Mouse (Mus musculus) left cerebral cortex, adult 18-20 months (tissue): ENCODE measurements around the gene Map4k5. TPM values are rescaled to one million over a fixed set of nuclear protein-coding genes. Genes with fewer than 3 reads are reported as not detected.
A peak's percentile ranks its signal among the peaks of the same experiment; 100 is the strongest.

Experiments used
- DNase-seq, 2 experiments: peaks; one replicate each; pipeline ENCODE4 v3.0.0; 2021 to 2022; ENCODE audit warnings: low spot score in 2 of 2, mixed read lengths in 1 of 2
- long read RNA-seq, 2 experiments: library from polyadenylated mRNA; stranded (forward); transcript quantifications; one replicate each; pipeline ENCODE4 v2.0.0; 2021
- total RNA-seq, 2 experiments: library from RNA; stranded (reverse); gene quantifications; 2 replicates each; pipeline ENCODE4 v1.2.3; 2021

Map4k5 gene
- total RNA-seq = 10 to 100 TPM; 37.6 to 38.6 TPM
- long read RNA-seq, experiment 1, partial matches to known transcripts = 5 of 45 reads
- long read RNA-seq, experiment 1, other reads (novel, unspliced or antisense) = 40 of 45 reads
- long read RNA-seq, experiment 2, full-length matches to known transcripts = 1 of 31 reads
- long read RNA-seq, experiment 2, partial matches to known transcripts = 3 of 31 reads
- long read RNA-seq, experiment 2, other reads (novel, unspliced or antisense) = 27 of 31 reads

GRCm38 (mm10) chr12:69892371-69893251 lies at the start of gene Map4k5, which contains the start of gene Atl1:
Gene Map4k5, minus strand, starts transcription at chr12:69893200.
Gene Atl1, plus strand, starts transcription at chr12:69892614.
- DNase-seq = peak; percentile 85 to 93

DNA sequence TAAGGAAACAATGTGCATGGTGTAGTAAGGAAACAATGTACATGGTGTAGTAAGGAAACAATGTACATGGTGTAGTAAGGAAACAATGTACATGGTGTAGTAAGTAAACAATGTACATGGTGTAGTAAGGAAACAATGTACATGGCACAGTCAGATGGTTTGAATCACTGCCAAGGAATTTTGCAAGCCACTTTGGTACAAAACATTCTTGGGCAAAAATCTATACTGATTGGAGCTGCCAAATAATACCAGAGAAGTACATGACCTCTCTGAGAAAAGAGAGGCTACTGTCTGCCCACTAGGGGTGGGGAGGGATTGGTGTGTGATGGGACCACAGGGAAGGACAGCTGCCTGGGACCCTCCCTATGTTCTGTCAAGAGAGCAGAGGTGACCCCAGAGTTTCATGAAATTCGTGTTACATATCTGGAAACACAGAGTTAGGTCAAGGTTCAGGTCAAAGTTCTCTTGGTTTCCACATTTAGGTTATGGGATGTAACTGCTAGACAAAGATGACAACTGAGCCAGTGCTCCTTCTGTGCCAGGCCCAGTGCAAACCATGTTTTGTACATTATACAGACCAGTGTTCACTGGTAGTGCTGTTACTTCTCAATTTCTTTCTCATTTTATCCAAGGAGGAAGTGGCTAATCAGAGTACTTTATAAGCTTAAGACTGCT lies 48.8 kb upstream of the Map4k5 start:
- no peak for DNase-seq

DNA sequence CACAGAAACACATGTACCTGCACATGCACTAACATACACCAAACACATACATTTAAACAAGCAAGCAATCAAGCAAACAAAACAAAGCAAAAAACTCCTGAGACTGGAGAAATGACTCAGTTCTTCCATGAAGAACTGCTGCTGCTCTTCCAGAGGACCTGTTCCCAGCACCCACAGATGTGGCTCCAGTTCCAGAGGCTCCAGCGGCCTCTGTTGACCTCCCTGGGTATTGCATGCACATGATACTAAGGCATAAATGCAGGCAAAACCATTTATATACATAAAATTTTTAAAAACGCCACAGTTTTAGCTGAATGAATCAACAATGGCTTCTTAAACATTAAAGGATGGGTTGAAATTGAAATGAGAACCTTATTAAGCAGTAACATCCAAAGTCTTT lies 46.3 kb upstream of the Map4k5 start:
- DNase-seq = no peak

GRCm38 (mm10) chr12:69937731-69938130 lies 44.7 kb upstream of the Map4k5 start:
- DNase-seq = no peak

- DNase-seq = no peak
Observed at GRCm38 (mm10) chr12:69926716-69927115, 33.7 kb upstream of the Map4k5 start.

DNA sequence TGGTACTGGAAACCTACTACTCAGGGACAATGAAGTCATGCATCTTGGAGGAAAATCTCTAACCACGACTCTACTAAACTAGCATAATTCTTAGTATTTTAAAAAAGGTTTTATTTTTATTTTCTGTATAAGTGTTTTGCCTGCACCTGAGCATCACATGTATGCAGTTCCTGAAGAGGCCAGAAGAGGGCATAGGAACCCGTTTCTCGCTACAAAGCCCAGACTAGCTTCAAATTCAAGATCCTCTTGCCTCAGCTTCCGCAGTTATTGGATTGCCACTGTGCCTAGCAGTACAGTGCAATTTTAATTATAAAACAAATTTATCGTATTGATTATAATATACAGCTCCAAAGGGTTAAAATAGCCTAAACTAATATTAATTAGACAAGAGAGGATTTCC lies 31.0 kb upstream of the Map4k5 start:
- DNase-seq = peak in 1 of 2 experiments; percentile 17

DNA sequence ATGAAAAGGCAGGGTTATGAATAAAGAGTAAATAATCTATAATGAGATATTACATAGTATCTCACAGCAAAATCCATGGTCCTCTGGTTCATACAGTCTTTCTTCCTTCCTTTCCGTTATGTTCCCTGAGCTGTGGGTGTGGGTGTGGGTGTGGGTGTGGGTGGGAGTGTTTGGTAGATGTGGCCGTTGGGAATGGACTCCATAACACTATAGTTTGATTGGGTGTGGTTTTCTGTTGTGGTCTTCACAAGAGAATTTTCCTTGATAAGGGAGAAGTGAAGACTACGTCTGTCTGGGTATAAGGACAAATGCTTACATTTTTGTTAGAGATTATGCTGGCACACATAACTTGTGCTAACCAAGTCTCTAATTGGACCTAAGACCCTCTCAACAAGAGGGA lies 30.6 kb upstream of the Map4k5 start:
- no peak for DNase-seq

GRCm38 (mm10) chr12:69923128-69923527 lies 30.1 kb upstream of the Map4k5 start:
- DNase-seq = no peak

DNA sequence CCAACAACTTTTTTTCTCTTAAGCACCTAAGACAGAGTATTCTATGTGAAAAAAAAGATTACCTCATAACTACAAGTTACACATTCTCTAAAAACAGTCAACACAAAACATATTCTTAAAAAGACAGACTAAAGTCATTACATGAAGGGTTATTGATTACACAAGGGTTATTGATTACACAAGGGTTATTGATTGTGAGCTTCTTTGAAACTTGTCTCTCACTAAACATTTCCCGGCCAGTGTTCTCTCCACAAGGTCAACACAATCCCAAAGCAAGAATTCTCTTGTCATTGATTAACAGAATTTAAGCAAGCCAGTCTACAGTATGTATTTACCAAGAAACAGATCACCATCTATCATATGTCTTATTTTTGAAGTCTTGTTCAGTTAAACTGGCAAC lies 29.1 kb upstream of the Map4k5 start:
- DNase-seq = no peak

DNA sequence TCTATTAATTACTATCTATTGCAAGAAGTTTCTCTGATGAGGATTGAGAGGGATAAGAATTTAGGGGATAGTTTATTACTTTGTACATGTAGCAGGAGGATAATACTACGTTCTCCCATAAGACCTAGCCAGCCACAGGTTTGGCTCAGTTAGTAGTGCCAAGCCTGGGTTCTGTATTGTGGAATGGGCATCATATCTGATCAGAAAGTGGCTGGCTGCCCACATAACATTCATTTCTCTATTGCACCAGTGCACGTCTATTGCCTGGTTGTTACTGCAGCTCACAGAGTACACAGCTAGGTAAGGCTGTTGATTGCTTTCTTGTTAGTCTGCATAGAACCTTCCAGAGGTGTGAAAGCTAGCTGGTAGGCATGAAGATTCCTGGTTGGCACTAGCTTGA lies 24.9 kb upstream of the Map4k5 start:
- DNase-seq = no peak

- no peak for DNase-seq
Observed at GRCm38 (mm10) chr12:69912737-69913136, 19.7 kb upstream of the Map4k5 start.

- no peak for DNase-seq
Observed at GRCm38 (mm10) chr12:69911906-69912305, 18.9 kb upstream of the Map4k5 start.

DNA sequence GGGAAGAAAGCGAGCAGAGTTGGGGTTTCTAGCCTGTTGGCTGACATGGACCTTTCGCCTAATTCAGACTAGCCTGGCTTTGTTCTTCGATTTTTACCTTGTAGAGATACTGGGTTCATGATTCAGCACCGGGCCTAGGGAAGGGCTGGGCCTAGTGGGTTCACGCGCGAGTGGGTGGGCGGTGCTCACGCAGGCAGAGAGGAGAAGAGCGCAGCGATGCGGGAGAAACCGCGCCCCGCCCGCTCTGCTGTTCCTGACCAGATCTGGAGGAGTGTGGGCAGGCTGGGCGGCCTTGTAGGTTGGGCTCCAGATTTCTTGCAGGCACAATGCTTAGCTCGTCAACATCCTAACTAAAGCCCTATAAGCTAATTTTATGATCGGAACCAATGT lies 15.5 kb upstream of the Map4k5 start:
- DNase-seq = peak; percentile 86 to 93

DNA sequence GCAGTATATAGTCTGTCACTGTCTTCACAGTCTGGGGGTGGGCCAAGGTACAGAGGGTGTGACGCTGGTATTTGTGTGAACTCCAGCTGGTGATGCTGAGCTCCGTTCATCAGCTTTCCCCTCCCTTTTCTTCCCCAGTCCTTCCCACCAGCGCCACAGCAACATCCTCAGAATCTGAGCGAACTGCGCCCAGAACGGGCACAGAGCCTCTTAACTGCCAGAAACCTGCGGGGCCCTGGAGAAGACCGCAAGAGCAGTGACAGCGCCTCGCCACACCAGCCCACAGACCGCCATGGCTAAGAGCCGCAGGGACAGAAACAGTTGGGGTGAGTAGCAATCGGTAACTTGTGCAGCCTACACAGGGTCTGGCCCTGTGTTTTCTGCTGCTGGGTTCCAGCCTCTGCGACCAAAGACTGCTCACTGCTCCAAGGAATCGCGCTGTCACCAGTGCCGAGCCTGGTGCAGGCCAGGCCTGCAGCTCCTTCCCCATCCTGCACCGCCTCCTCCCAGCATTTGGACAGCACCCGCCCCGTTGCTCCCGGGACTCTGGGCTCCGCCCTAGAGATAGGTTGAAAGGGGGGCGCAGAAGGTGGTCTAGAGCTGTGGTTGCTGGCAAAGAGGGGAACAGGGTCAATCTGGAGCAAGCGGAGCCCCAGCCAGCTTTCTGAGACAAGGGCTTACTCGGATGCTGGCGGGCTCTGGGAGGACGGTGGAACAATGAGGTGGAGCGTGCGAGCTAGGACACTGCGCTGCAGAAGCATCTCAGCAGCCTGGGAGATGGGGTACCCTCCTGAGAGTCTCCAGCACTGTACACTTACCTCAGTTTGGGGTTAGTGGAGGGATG lies 14.9 kb upstream of the Map4k5 start:
- DNase-seq = peak; percentile 77 to 80

- DNase-seq = no peak
Observed at GRCm38 (mm10) chr12:69904991-69905390, 12.0 kb upstream of the Map4k5 start.

GRCm38 (mm10) chr12:69898119-69898518 lies 5.1 kb upstream of the Map4k5 start:
- DNase-seq = no peak

GRCm38 (mm10) chr12:69895046-69895445 lies 2.0 kb upstream of the Map4k5 start:
- DNase-seq = no peak

DNA sequence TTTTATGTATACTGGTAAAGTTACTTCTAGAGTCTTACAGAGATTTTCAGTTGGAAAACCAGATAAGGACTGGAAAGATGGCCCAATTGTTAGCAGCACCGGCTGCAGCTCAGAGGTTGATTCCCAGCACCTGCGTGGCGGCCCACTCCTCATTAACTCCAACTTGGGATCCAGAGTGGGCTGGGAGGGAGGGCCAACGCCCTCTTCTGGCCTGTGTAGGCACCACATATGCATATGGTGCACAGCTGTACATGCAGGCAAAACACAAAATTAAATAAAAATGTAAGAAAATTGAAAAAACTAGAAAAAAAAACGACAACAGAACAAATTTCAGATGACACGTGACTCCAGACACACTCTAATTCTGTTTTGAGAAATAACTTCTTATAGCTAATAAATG lies 927 bp upstream of the Map4k5 start:
- no peak for DNase-seq

DNA sequence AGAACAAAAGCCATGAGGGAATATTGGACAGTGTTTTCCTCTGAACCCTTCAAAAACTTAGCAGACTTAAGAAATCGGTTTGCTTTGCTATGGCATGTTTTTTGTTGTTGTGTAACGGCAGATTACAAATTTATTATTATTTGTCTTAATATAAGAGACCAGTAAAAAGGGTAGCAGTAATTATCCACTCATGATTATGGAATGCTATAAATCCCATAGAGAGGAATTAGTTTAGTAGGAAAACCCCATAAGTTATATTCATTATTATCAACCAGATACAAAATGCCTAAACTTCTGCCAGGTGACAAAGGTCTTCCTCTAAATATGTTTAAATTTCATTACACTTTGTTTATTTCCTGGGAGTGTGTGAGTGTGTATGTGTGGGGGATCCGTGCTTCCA lies 1.3 kb downstream of the Map4k5 start:
- DNase-seq = no peak

DNA sequence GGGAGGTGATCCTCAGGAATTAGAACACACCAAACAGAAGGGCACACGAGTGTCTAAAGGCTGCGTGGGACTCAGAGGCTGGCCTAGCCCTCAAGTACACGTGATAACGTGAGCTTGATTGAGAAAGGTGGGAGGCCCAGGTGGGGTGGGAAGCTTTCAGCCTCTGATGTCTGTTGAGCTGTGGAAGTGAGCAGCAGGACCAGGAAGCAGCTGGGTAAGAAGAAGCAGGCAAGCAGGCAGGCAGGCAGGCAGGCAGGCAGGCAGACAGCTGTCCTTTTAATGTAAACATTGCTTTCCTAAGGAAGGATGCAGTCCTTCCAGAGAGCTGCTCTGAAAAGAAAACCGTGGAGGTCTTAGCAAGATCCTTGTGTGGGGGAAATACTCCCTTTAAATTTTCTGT lies 2.5 kb downstream of the Map4k5 start:
- DNase-seq = no peak

GRCm38 (mm10) chr12:69890051-69890450 lies 2.9 kb downstream of the Map4k5 start:
- no peak for DNase-seq
